Mouse (Mus musculus): Measurements from ENCODE around the gene Tpte.

DNA sequence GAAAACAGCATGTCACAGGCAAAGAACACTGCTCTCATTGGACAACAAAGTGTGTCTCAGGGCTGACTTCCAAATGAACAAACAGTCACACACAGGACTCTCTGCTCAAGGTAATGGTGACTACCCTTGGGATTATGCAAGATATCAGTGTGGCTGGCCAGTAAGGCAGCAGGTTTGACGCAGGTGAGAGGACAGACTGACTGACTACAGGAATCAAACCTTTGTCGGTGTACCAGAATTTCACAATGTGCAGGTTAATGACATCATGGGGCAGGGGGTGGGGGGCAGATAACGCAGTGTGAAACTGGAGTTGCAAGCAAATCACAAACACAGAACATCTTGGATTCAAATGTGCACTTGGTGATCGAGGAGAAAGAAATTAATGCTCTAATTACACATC lies 117.4 kb downstream of the Tpte start:
- TF ChIP-seq GATA1 (IDR thresholded peaks at IDR 0.05; ENCODE audit: borderline replicate concordance, low read length) (no peak), FLI1 (IDR thresholded peaks at IDR 0.05; ENCODE audit: low read length) (no peak)
